ENCODE assay signal across 12 mouse cellular contexts in genomic region chr9:61151901-61152337, GRCm38 (mm10).
DNase-seq lines count a peak whose midpoint lies in the region; ATAC-seq and TF ChIP-seq lines count a peak whose summit lies in the region.
"Had no signal": no experiment of that assay in that cellular context is flagged by ENCODE, and none has a peak within 500 bp of the region (broad histone marks: within the 10 kb centered on the region; RNA-seq: fewer than 3 reads in every experiment).

No protein-coding gene starts in this region.

- H3K4me3 ChIP-seq in liver, adult 2 months (ENCODE audit: insufficient read depth, low read depth, low read length), result no peak overlapping the region
- H3K4me3 ChIP-seq in liver, embryonic 12.5 days, result no peak overlapping the region
- no peak overlapping the region for H3K4me3 ChIP-seq in kidney, adult 2 months (ENCODE audit: insufficient read depth, low read depth, low read length)
- H3K4me3 ChIP-seq in stomach, embryonic 15.5 days (replicated peaks), result no peak overlapping the region
- H3K4me3 ChIP-seq in forebrain, embryonic 15.5 days, result no peak overlapping the region
- H3K4me3 ChIP-seq: embryonic facial prominence, embryonic 12.5 days; midbrain, embryonic 15.5 days had no signal

- DNase-seq in liver, adult 2 months (ENCODE audit: extremely low read depth, low read depth, low spot score), result peak; percentile 21
- DNase-seq in kidney, adult 2 months, result peak; percentile 61
- peak; percentile 45 to 56 for DNase-seq in kidney, postnatal 36 days
- DNase-seq: cerebellum, postnatal 10 days; thymus, adult 2 months had no signal

- 58% methylated on average over 12 of the region's 12 CpGs for WGBS in liver, adult 2 months
- WGBS in liver, embryonic 12.5 days (ENCODE audit: insufficient replicate concordance), result 49% methylated on average over 12 of the region's 12 CpGs
- WGBS in kidney, adult 2 months, result 66% methylated on average over 12 of the region's 12 CpGs
- WGBS in stomach, embryonic 15.5 days, result 20% methylated on average over 12 of the region's 12 CpGs
- 46% methylated on average over 12 of the region's 12 CpGs for WGBS in forebrain, embryonic 15.5 days

- no peak for TF ChIP-seq CTCF in liver, adult 2 months (IDR thresholded peaks at IDR 0.05; ENCODE audit: low read depth, low read length)
- TF ChIP-seq CTCF in kidney, adult 2 months (conservative IDR thresholded peaks at IDR 0.05; ENCODE audit: insufficient read depth, insufficient read length, low read depth, low read length), result no peak

- no peaks in the 10 kb centered on the region for H3K36me3 ChIP-seq in liver, adult 2 months (ENCODE audit: control insufficient read depth, insufficient read depth, low read length)
- H3K36me3 ChIP-seq in liver, embryonic 12.5 days, result no peaks in the 10 kb centered on the region
- no peaks in the 10 kb centered on the region for H3K36me3 ChIP-seq in kidney, adult 2 months (ENCODE audit: control insufficient read depth, insufficient read depth, low read length)
- no peaks in the 10 kb centered on the region for H3K36me3 ChIP-seq in stomach, embryonic 15.5 days
- H3K36me3 ChIP-seq in forebrain, embryonic 15.5 days, result no peaks in the 10 kb centered on the region
- H3K36me3 ChIP-seq: embryonic facial prominence, embryonic 12.5 days; midbrain, embryonic 15.5 days had no signal

- no peaks in the 10 kb centered on the region for H3K27me3 ChIP-seq in liver, adult 2 months (ENCODE audit: control insufficient read depth, insufficient read depth, low read length)
- 0 out of 2 replicates have a peak, but pooled peaks cover 5% of the 10 kb centered on the region for H3K27me3 ChIP-seq in liver, embryonic 12.5 days (replicated peaks)
- no peaks in the 10 kb centered on the region for H3K27me3 ChIP-seq in kidney, adult 2 months (replicated peaks; ENCODE audit: control insufficient read depth, insufficient read depth, low read length)
- H3K27me3 ChIP-seq in stomach, embryonic 15.5 days (replicated peaks), result 0 out of 2 replicates have a peak, but pooled peaks cover 3% of the 10 kb centered on the region
- H3K27me3 ChIP-seq in forebrain, embryonic 15.5 days, result peaks cover 8% of the 10 kb centered on the region; the same call in 1 of the 2 replicates
- H3K27me3 ChIP-seq: midbrain, embryonic 15.5 days had no signal

- H3K79me2 ChIP-seq in liver, adult 2 months (ENCODE audit: control insufficient read depth, insufficient read depth, low read length), result no peaks in the 10 kb centered on the region

- no peak for ATAC-seq in liver, embryonic 12.5 days
- peak; percentile 60; the same call in 1 of the 2 replicates for ATAC-seq in stomach, embryonic 15.5 days (ENCODE audit: insufficient read depth, low FRiP score, low read depth)
- ATAC-seq in forebrain, embryonic 15.5 days (replicated peaks), result no peak
- ATAC-seq in cerebellum, adult (ENCODE audit: insufficient number of reproducible peaks, low FRiP score, low TSS enrichment), result no peak
- ATAC-seq: midbrain, embryonic 15.5 days had no signal

- no peaks in the 10 kb centered on the region for H3K4me1 ChIP-seq in liver, adult 2 months (ENCODE audit: control insufficient read depth, insufficient read depth, low read length)
- H3K4me1 ChIP-seq in liver, embryonic 12.5 days, result no peaks in the 10 kb centered on the region
- H3K4me1 ChIP-seq in kidney, adult 2 months (ENCODE audit: control insufficient read depth, insufficient read depth, low read length), result no peaks in the 10 kb centered on the region
- peaks cover 11% of the 10 kb centered on the region; the same call in 1 of the 2 replicates for H3K4me1 ChIP-seq in stomach, embryonic 15.5 days
- peaks cover 23% of the 10 kb centered on the region for H3K4me1 ChIP-seq in forebrain, embryonic 15.5 days

- no peak overlapping the region for H3K4me2 ChIP-seq in liver, embryonic 12.5 days
- no peak overlapping the region for H3K4me2 ChIP-seq in stomach, embryonic 15.5 days
- H3K4me2 ChIP-seq in forebrain, embryonic 15.5 days (replicated peaks), result no peak overlapping the region
- H3K4me2 ChIP-seq: embryonic facial prominence, embryonic 12.5 days; midbrain, embryonic 15.5 days had no signal

- no peak overlapping the region for H3K27ac ChIP-seq in liver, adult 2 months (replicated peaks; ENCODE audit: insufficient read depth, low read depth, low read length)
- H3K27ac ChIP-seq in liver, embryonic 12.5 days, result no peak overlapping the region
- H3K27ac ChIP-seq in kidney, adult 2 months (ENCODE audit: insufficient read depth, low read depth, low read length), result no peak overlapping the region
- H3K27ac ChIP-seq in stomach, embryonic 15.5 days, result no peak overlapping the region
- H3K27ac ChIP-seq in forebrain, embryonic 15.5 days (replicated peaks), result no peak overlapping the region
- H3K27ac ChIP-seq: embryonic facial prominence, embryonic 12.5 days; liver, embryonic 14.5 days; midbrain, embryonic 15.5 days had no signal

- H3K9me3 ChIP-seq in liver, embryonic 12.5 days (replicated peaks), result no peaks in the 10 kb centered on the region
- no peaks in the 10 kb centered on the region for H3K9me3 ChIP-seq in stomach, embryonic 15.5 days
- H3K9me3 ChIP-seq in forebrain, embryonic 15.5 days, result no peaks in the 10 kb centered on the region
- H3K9me3 ChIP-seq: embryonic facial prominence, embryonic 12.5 days; midbrain, embryonic 15.5 days had no signal

- no peak overlapping the region for H3K9ac ChIP-seq in liver, adult 2 months (ENCODE audit: low read depth, low read length)
- H3K9ac ChIP-seq in liver, embryonic 12.5 days, result no peak overlapping the region
- no peak overlapping the region for H3K9ac ChIP-seq in stomach, embryonic 15.5 days
- H3K9ac ChIP-seq in forebrain, embryonic 15.5 days (replicated peaks), result no peak overlapping the region
- H3K9ac ChIP-seq: embryonic facial prominence, embryonic 12.5 days; liver, embryonic 14.5 days; midbrain, embryonic 15.5 days had no signal

- no peak for TF ChIP-seq POLR2A in liver, adult 2 months (IDR thresholded peaks at IDR 0.05; ENCODE audit: extremely low read depth, insufficient read depth, low read length)
- no peak for TF ChIP-seq POLR2A in kidney, adult 2 months (IDR thresholded peaks at IDR 0.05; ENCODE audit: low read depth, low read length)
